Mouse (Mus musculus): Measurements from ENCODE around the gene Lgals4. TPM values are rescaled to one million over a fixed set of nuclear protein-coding genes. Genes with fewer than 3 reads are reported as not detected.
"Not testable (repeated sequence)": the region's sequence is repeated elsewhere in the genome, so short reads cannot be mapped to it uniquely, and the experiment has no call there.

The Lgals4 gene
- total RNA-seq, 2 experiments from 2014 or later = 3.6 to 6.1 TPM

DNA sequence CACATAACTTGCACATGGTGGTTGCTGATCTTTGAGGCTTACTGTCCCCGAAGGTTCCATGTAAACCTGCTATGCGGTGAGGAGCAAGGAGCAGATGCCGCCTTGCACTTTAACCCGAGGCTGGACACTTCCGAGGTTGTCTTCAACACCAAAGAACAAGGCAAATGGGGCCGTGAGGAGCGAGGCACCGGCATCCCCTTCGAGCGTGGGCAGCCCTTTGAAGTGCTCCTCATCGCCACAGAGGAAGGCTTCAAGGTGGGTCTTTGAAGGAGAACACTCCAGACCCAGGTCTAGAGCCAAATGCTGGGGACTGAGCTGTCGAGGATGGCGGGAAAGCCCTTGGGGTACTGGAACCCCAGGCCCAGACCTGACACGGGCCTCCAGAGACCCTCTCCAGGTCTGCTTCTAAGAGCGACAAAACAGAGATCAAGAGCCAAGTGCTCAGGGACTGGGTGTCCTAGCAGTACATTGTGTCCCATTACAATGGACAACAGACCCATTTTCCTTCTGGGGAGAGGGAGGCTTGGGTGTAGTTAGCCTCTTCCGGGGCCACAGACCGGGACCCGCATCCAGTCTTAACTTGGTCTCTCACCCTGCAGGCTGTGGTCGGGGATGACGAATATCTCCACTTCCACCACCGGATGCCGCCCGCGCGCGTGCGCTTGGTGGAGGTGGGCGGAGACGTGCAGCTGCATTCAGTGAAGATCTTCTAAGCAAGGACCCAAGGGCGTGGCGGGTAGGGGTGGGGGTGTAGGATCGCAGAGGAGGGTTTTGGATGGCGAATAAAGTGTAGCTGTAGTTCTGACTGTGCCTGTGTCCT, 32.0 kb downstream of the Lgals4 start:
- DNase-seq = peak; percentile 72 to 76

DNA sequence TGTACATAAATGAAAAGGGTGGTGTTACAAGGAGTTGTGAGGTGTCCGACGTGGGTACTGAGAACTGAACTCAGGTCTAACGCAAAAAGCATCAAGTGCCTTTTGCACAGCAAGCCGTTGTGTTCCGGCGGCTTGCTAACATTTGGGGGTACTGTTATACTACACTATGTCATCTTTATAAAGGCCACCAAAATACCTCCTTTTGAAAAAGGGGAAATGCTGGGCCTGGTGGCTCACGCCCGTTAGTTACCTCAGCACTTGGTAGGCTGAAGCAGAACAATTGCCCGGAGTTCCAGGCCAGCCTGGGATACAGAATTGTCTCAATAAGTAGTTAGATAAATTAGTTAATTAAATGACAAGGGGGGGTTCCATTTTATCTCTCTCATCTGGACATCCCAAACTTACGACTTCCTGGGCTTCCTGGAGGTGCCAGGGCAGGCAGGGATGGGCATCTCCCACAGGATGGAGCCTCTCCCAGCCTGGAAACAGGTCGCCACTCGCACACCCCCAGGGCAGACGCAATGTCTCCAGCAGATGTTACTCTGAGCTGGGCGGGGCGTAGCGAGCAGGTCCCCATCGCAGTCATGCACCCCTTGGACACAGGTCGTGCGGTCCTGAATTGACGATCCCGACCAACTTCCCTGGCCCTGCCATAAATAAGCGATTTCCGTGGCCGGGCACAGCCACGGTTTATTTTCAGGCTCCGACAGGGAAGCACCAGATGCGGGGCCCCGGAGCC, 33.3 kb downstream of the Lgals4 start:
- DNase-seq = no peak

DNA sequence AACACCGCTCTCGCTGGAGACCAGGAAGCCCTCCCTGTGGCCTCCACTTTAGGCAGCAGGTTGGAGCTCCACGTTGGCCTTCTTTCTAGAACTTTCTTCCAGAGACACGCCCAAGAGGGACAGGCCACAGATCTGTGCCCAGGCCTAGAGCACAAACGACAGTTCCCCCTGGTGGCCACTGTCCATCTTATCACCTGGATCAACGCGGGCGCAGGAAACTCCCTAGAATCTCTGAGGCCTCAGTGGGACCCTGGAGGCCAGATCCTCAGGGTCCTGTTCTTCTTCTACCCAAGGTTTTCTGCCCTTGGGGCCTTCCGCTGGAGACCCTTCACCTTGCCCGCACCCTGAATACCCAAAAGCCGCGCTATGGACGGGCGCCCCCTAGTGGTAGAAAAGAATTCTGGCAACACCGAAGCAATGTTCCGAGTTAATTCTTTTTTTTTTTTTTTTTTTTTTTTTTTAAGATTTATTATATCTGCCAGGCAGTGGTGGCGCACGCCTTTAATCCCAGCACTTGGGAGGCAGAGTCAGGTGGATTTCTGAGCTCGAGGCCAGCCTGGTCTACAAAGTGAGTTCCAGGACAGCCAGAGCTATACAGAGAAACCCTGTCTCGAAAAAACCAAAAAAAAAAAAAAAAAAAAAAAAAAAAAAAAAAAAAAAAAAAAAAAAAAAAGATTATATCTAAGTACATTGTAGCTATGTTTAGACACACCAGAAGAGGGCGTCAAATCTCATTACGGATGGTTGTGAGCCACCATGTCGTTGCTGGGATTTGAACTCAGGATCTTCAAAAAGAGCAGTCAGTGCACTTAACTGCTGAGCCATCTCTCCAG, 34.1 kb downstream of the Lgals4 start:
- DNase-seq = peak; percentile 38 to 58

DNA sequence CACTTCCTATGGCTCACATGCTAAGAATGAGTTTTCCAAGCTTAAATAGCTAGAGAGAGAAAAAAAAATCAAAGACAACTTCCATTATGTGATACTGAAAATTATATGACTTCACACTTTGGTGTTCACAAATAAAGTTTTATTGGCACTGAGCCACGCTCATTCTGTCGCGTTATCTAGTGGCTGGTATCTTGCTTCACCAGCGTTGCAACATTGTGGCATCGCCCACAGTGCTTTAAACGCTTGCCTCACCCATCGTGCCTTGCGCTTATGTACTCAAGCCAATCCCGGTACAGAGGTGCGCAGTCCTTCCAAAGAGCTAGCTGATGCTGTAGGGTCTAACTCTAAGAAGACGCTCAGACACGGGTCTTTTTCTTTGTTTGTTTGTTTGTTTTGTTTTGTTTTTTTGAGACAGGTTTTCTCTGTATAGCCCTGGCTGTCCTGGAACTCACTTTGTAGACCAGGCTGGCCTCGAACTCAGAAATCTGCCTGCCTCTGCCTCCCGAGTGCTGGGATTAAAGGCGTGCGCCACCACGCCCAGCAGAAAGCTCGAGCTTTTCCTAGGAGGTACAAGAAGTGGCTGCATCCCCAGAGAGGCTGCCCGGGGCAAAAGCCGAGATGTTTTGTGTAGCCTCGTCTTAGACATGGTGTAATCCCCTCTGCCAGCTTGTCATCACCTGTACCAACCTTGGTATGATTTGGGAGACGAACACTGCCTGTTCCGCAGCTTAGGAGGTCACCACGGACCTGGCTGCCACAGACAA, 37.4 kb downstream of the Lgals4 start:
- no peak for DNase-seq

DNA sequence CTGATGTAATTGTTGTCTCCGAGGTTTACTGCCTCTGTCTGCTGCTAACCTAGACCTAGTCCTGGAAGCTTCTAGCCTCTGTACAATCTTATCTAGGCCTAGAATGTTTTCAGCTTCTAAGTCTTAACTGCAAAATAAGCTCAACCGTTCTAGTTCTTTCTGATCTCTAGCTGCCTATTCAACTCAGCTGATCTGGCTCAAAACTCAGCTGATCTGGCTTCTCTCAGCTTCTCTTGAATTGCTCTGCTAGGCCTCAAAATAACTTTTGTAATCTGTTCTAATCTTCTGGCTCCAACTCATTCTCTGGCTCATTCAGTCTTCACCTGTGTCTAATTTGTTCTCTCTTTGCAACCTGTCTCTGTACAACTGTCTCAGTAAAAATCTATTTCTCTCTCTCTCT, 40.9 kb downstream of the Lgals4 start:
- no peak for DNase-seq

DNA sequence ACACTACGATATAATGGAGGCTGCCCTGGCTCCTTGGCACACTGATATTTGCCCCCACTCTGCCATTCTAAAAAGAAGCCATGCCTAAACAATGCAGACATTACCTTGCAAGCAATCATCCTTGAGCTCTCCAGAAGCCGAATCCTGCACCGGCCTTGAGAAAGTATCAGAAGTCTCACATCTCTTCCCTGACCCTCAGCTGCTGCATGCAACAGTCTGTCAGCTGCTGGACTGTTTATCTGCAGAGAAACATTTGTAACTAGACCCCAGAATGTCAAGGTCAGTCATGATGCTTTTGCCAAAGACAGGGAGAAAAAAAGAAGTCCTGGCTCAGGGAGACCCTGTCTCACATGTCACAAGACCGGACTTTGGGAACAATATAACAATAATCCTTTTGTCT, 42.4 kb downstream of the Lgals4 start:
- no peak for DNase-seq

DNA sequence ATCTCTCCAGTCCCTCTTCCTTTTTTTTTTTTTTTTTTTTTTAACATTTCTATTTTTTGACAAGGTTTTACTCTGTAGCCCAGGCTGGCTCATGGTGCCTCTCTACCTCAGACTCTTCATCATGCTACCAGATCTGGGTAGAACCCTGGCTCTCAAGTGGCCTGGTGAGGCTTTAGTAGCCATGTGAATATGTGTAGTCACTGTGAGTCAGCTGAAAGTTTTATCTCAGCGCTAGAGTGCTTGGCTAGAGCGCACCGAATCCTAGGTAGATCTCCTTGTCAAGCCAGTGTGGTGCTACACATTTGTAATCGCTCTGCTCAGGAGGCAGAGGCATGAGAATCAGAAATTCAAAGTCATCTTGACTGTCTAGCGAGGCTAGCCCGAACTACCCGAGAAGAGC, 43.5 kb downstream of the Lgals4 start:
- no peak for DNase-seq

DNA sequence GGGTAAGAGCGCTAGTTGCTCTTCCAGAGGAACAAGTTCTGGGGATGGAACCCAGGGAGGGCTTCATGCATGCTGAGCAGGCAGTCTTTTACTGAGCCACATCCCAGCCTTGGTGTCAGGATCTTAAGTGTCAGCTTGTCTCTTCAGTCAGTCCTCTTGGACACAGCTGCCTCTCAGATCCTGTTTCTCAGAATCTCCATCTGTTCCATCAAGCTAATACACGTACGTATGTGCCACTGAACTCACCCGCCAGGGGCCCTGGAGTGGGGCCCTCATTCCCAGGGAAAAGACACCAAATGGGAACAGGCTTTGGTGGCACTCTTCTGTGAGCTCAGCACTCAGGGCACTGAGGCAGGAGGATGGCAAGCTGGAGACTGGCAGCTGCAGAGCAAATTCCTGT, 44.2 kb downstream of the Lgals4 start:
- DNase-seq = no peak

DNA sequence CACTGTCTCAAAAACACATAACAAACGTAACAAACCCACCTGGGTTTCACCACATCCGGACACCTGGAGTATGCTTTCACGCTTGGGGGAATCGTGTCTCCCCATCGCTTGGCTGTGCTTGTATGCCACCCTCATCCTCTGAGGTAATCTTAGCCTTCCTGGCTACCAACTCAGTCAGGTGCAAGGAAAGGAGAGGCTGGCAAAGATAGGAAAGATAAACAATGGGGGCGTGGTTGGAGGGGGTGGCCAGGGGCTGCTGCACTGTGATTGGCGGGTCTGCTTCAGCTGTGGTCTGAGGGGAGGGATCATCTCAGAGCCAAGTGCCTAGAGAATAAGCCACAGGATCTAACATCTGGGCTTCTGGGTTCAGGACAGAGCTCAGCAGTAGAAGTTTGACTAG, 46.0 kb downstream of the Lgals4 start:
- no peak for DNase-seq

DNA sequence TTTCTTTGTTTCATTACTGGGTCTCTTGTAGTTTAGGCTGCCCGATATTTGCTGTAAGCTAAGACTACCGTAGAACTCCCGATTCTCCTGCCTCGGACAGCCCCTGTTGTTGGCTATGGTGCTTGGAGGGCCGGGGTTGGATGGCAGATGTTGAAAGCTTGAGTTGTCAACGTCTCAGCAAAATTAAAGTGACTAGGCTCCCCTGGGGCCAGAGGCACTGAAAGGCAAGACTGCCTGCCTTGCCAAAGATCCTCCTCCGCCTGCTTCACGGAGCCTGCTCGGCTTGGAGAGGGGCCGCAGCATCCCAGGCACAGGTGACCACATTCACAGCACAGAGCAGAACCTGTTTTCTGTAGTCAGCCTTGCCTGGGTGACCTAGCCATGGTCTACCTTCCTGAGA, 46.9 kb downstream of the Lgals4 start:
- no peak for DNase-seq

DNA sequence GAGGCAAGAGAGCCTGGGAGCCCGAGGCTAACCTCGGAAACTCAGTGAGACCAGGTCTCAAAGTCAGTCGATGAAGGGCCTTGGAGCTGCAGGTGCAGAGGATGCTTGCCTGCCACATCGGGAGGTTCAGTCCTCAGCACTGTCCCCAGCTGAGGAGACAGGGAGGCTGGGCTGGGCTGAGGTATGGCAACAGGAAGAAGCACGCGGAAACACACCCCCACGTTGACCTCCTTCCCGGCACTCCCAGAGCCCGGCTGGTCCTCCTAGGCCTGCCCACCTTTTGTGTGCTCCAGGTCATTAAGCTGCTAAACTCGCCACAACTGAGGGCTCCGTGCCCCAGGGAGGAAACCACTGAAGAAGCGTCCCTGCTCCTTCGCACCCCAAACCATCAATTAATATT, 47.5 kb downstream of the Lgals4 start, which contains the start of gene Capn12:
TSS of gene Capn12 (plus strand) at position 224 of the 400 bp plus-strand sequence.
- DNase-seq = no peak

DNA sequence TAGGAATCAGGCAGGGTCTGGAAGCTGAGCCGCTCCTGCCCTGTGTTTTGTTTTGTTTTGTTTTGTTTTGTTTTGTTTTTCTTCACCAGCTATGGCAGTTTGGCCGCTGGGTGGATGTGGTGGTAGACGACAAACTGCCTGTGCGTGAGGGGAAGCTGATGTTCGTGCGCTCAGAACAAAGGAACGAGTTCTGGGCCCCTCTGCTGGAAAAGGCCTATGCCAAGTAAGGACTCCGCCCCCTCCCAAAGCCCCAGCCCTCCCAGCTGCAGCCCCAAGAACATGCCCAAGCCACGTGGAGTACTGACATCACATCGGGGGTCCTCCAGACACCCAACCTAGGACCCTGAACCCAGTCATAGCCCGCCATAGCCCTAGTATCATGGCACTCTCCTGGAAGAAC, 49.4 kb downstream of the Lgals4 start:
- DNase-seq = no peak

DNA sequence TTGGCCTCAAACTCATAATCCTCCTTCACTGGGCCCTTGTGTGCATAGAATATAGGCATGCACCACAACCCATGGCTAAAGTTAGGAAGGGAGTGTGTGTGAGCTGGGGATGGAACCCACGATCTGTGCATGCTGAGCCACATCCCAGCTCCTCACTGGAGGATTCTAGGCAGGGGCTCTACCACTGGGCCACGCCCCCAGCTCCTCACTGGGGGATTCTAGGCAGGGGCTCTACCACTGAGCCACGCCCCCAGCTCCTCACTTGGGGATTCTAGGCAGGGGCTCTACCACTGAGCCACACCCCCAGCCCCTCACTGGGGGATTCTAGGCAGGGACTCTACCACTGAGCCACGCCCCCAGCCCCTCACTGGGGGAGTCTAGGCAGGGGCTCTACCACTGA, 50.0 kb downstream of the Lgals4 start:
- not testable (repeated sequence) for DNase-seq

DNA sequence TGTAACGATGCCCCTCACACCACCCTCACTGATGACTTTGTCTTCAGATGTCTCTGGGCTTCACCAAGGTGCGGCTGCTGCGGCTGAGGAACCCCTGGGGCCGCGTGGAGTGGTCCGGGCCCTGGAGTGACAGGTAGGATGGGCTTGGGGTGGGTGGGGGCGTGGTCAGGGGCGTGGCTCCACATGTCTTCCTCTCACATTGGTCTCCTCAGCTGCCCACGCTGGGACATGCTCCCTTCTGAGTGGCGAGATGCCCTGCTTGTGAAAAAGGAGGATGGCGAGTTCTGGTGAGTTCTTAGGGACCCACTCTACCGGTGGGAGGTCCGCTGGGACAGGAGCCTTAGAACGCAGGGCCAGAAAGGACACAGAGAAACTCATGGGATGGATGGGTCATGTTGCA, 52.8 kb downstream of the Lgals4 start:
- no peak for DNase-seq

DNA sequence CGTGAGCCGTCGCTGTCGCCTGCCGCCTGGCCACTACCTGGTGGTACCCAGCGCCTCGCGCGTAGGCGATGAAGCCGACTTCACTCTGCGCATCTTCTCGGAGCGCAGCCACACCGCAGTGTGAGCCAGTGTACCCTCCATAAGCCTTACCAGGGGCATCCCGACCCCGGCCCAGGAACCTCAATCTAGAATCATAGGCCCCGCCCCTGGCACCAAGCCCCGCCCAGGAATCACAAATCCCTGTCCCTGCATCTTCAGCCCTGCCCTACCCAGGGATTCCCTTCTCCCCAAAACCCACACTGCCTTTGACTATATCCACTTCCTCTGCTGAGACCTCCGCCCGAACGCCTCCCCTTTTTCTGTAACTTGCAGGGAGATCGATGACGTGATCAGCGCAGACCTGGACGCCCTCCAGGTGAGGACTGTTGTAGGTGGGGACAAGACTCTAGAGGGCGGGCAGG, 55.1 kb downstream of the Lgals4 start:
- DNase-seq = no peak

Other genes starting within 250 kb of the Lgals4 start
- gene Samd4b, start 235.7 kb upstream of the Lgals4 start, total RNA-seq (2021) = 10 to 100 TPM; 66.4 to 79.4 TPM
- gene Pak4, start 235.7 kb upstream of the Lgals4 start, total RNA-seq (2021) = 10 to 100 TPM; 15.1 to 15.8 TPM
- 1 to 10 TPM; 1.2 to 1.7 TPM for gene Acp7, start 202.5 kb upstream of the Lgals4 start, total RNA-seq (2021)
- 10 to 100 TPM; 16.8 to 20.1 TPM for gene Fbxo27, start 141.0 kb upstream of the Lgals4 start, total RNA-seq (2021)
- 1 to 10 TPM in 1 of 2 experiments, under 1 TPM in 1; 0.92 to 1.3 TPM for gene Fbxo17, start 117.0 kb upstream of the Lgals4 start, total RNA-seq (2021)
- gene Mrps12, start 92.0 kb upstream of the Lgals4 start, total RNA-seq (2021) = 10 to 100 TPM; 55.7 to 56.6 TPM
- 10 to 100 TPM in 1 of 2 experiments, 1 to 10 TPM in 1; 9.9 to 11.6 TPM for gene Sars2, start 91.9 kb upstream of the Lgals4 start, total RNA-seq (2021)
- gene Ccer2, start 77.7 kb upstream of the Lgals4 start, total RNA-seq (2021) = under 1 TPM; 0.38 to 0.45 TPM
- gene Sirt2, start 67.1 kb upstream of the Lgals4 start, total RNA-seq (2021) = 100 to 1,000 TPM; 156 to 162 TPM
- gene Nfkbib, start 66.3 kb upstream of the Lgals4 start, total RNA-seq (2021) = 10 to 100 TPM; 25.3 to 29.2 TPM
- 1 to 10 TPM; 2.5 TPM for gene Rinl, start 44.9 kb upstream of the Lgals4 start, total RNA-seq (2021)
- gene Hnrnpl, start 25.3 kb upstream of the Lgals4 start, total RNA-seq (2021) = 100 to 1,000 TPM; 417 to 431 TPM
- gene Ech1, start 8.6 kb upstream of the Lgals4 start, total RNA-seq (2021) = 10 to 100 TPM; 60.8 to 61.8 TPM
- not detected for gene Lgals7, start 30.0 kb downstream of the Lgals4 start, total RNA-seq (2021)
- under 1 TPM; 0.22 to 0.35 TPM for gene Capn12, start 47.6 kb downstream of the Lgals4 start, total RNA-seq (2021)
- 100 to 1,000 TPM; 121 to 130 TPM for gene Actn4, start 128.5 kb downstream of the Lgals4 start, total RNA-seq (2021)
- gene Eif3k, start 148.0 kb downstream of the Lgals4 start, total RNA-seq (2021) = 100 to 1,000 TPM; 190 to 196 TPM
- 1 to 10 TPM; 1.7 to 1.9 TPM for gene Map4k1, start 148.2 kb downstream of the Lgals4 start, total RNA-seq (2021)